Mouse (Mus musculus): Measurements from ENCODE around the gene Ngfr. TPM values are rescaled to one million over a fixed set of nuclear protein-coding genes. Genes with fewer than 3 reads are reported as not detected.

Gene Ngfr
- polyA plus RNA-seq, 1 experiment from 2014 or later = 2.7 TPM

Other genes with a start within 250 kb of the Ngfr start
- 39.2 and 40.6 TPM in 2 replicates for gene Slc35b1, start 203.0 kb downstream of the Ngfr start, polyA plus RNA-seq (2015; fragmentation: Nextera tagmentation; extraction: Ambion mirVana)
- gene Spop, start 173.7 kb downstream of the Ngfr start, polyA plus RNA-seq (2015; fragmentation: Nextera tagmentation; extraction: Ambion mirVana) = 66.6 and 67.5 TPM in 2 replicates
- 0.03 TPM in 1 of 2 replicates, not detected in the other for gene Nxph3, start 73.2 kb downstream of the Ngfr start, polyA plus RNA-seq (2015; fragmentation: Nextera tagmentation; extraction: Ambion mirVana)
- 113 and 129 TPM in 2 replicates for gene Phb, start 79.2 kb upstream of the Ngfr start, polyA plus RNA-seq (2015; fragmentation: Nextera tagmentation; extraction: Ambion mirVana)
- gene Zfp652, start 124.9 kb upstream of the Ngfr start, polyA plus RNA-seq (2015; fragmentation: Nextera tagmentation; extraction: Ambion mirVana) = 5.5 and 6.2 TPM in 2 replicates
- 0.28 and 0.29 TPM in 2 replicates for gene B130006D01Rik, start 135.9 kb upstream of the Ngfr start, polyA plus RNA-seq (2015; fragmentation: Nextera tagmentation; extraction: Ambion mirVana)
- gene Phospho1, start 236.8 kb upstream of the Ngfr start, polyA plus RNA-seq (2015; fragmentation: Nextera tagmentation; extraction: Ambion mirVana) = 6.4 and 7.1 TPM in 2 replicates
- gene Gngt2, start 249.5 kb upstream of the Ngfr start, polyA plus RNA-seq (2015; fragmentation: Nextera tagmentation; extraction: Ambion mirVana) = 20.1 and 22.1 TPM in 2 replicates